Mouse (Mus musculus) stomach, embryonic 16.5 days (tissue): ENCODE measurements around the gene Megf8. TPM values are rescaled to one million over a fixed set of nuclear protein-coding genes. Genes with fewer than 3 reads are reported as not detected.

ENCODE experiments used
- ATAC-seq: fragments of 200-750 bp; cut with Nextera tagmentation; 2 replicates; pipeline ENCODE4 v1.8.0; 2017; ENCODE audit warnings: moderate number of reproducible peaks, moderate TSS enrichment; ENCODE audit not compliant: insufficient read depth, low FRiP score
- H3K27ac ChIP-seq: fragments of 300-500 bp; sonication (generic); 2 replicates; pipeline ENCODE4 v1.5.1; 2014; ENCODE audit warnings: low read length
- H3K27me3 ChIP-seq: fragments of 300-500 bp; sonication (generic); 2 replicates; pipeline ENCODE4 v1.6.1; 2014; ENCODE audit warnings: low read length, control low read depth, mixed read lengths; ENCODE audit not compliant: control insufficient read depth, insufficient read depth
- H3K36me3 ChIP-seq: fragments of 300-500 bp; sonication (generic); 2 replicates; pipeline ENCODE4 v1.6.1; 2014; ENCODE audit warnings: low read length; ENCODE audit not compliant: control insufficient read depth, insufficient read depth
- H3K4me1 ChIP-seq: fragments of 300-500 bp; sonication (generic); 2 replicates; pipeline ENCODE4 v1.6.1; 2014; ENCODE audit warnings: low read length, control low read depth, mixed read lengths; ENCODE audit not compliant: control insufficient read depth, insufficient read depth
- H3K4me2 ChIP-seq: fragments of 300-500 bp; sonication (generic); 2 replicates; pipeline ENCODE4 v1.6.1; 2014; ENCODE audit warnings: low read depth, low read length, mixed read lengths
- H3K4me3 ChIP-seq: fragments of 300-500 bp; sonication (generic); replicated peaks from 2 replicates; pipeline ENCODE4 v1.5.1; 2014; ENCODE audit warnings: mild to moderate bottlenecking, low read length
- H3K9ac ChIP-seq: fragments of 300-500 bp; sonication (generic); 2 replicates; pipeline ENCODE4 v1.6.1; 2014; ENCODE audit warnings: low read length
- H3K9me3 ChIP-seq: fragments of 300-500 bp; sonication (generic); replicated peaks from 2 replicates; pipeline ENCODE4 v1.6.1; 2016; ENCODE audit warnings: low read length, control low read depth; ENCODE audit not compliant: control insufficient read depth
- WGBS: fragments of 180-500 bp; shearing (Covaris S2); extraction: QIAGEN DNeasy Blood & Tissue Kit; methylation state at CpG from one replicate; pipeline ENCODE4 v1.1.7; 2014; 5-methylcytosine and 5-hydroxymethylcytosine counted together
- polyA plus RNA-seq: library from polyadenylated mRNA; unstranded; fragments of >200 nt; fragmentation: Nextera tagmentation; extraction: Ambion mirVana; gene quantifications from 2 replicates; pipeline ENCODE4 v1.2.1, GENCODE M21; 2015

The Megf8 gene
- 9.5 and 10.7 TPM in 2 replicates for polyA plus RNA-seq

DNA sequence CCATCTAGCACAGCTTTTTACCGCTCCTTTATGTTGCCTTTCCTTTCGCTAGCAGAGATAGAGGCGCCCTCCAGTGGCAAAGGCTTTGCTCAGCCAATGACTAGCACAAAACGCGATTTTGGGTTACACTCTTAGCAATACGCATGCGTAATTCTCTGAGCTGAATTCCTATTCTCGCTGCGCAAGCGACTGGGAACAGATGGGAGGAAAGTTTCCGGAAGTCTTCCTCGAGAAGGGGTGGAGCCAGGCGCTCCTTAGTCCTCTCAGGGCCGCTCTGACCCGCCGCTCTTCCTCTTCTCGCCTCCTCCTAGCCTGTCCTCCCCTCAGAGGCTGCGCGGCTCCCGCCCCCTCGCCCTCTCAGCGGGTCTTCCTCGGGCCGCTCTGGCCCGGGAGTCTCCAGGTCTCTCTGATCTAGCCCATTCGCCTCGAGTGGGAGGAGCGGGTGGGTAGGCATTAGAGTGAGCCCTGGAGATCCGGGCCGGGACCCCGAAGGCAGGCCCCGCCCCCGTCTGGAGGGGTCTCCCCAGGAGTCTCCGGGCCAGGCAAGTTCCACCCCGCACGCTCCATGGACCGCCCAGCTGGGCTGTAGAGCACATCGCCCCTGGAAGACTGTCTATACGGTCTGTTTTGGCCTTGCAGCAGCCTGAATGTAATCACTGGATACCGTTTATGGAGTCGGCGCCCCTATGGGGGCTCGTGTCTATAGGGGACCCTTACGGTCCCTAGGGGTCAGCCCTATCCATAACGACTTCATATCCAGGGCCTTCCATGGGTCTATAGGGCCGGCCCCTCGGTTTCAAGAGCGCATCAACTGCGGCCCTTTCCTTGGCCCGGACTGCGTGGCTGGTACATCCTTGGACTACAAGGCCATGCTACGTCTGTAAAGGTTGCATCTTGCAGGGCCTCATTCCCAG, at the start of gene Megf8:
Gene Megf8 (plus strand): TSS at position 633 of the 914 bp plus-strand sequence.
- Histone ChIP-seq H3K4me3 (peak within 1 kb of the TSS; percentile 72), H3K4me1 (peaks cover 15% of the 10 kb centered on the region), H3K36me3 (no peaks in the 10 kb centered on the region), H3K4me2 (peak within 1 kb of the TSS; percentile 98), H3K27ac (peak within 1 kb of the TSS; percentile 91), H3K9me3 (no peaks in the 10 kb centered on the region), H3K27me3 (peaks cover 30% of the 10 kb centered on the region), H3K9ac (peak within 1 kb of the TSS; percentile 87)
- ATAC-seq = peak; percentile 98
- WGBS = 1% methylated on average over 52 of the region's 52 CpGs

DNA sequence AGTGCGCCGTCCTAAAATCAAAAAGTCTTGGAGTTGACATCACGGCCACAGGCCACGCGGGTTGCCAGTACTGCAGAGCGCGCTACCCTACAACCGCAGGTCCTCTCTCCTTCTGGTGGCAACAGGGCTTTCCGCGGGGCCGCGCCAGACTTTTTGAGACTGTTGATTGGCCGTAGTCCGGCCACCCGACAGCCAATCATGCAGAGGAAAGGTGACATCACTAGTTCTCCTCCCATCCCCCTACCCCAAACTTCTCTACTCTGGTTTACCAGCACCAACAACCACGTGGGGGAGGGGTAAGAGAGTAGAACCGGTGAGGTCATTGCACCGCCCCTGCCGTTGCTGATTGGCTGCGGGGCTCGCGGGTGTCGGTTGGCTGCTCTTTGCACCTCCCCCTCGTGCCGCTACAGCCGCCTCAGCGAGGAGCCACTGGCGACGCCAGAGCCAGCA, 49.6 kb upstream of the Megf8 start, which contains the start of gene Cic:
Gene Cic (plus strand): TSS at position 404 of the 450 bp plus-strand sequence.
- peaks cover 17% of the 10 kb centered on the region for H3K4me1 ChIP-seq
- H3K9me3 ChIP-seq = no peaks in the 10 kb centered on the region
- WGBS = 0% methylated on average over 29 of the region's 29 CpGs
- H3K27ac ChIP-seq = peak within 1 kb of the TSS; percentile 95
- ATAC-seq = peak; percentile 88
- H3K27me3 ChIP-seq = no peaks in the 10 kb centered on the region
- H3K4me2 ChIP-seq = peak within 1 kb of the TSS; percentile 83
- H3K4me3 ChIP-seq = peak within 1 kb of the TSS; percentile 89
- H3K36me3 ChIP-seq = peaks cover 13% of the 10 kb centered on the region; the same call in 1 of the 2 replicates
- peak within 1 kb of the TSS; percentile 95 for H3K9ac ChIP-seq

DNA sequence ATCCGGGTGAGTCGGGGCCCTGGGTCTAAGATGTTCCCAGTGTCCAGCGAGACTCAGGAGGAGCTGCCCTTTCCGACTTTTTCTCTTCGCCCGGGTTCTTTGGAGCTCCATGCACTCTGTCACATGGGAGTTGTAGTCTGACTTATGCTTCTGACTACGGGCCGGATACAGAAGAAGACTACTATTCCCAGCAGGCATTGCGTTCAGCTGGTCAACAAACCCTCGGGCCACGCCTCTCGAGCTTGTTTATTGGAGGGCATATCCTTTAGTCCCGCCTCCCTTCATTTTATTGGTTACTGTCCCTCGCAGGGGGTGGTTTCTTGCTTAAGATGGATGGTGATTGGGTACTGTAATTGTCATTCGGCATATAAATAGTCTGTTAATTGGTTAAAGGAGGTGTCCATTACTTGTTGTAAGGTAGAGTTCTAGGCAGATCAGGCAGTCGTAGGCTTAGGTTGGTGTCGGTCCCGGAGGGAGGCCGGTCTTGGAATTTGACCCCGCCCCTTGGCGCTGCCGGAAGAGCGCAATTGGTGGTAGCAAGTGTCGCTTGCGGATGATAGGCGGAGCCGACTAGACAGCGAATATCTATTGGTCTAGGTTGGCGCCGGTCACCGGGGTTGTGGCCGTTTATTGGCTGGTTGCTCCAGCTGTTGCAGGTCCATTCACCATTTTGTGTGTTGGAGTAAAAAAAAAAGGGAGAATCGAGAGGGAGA, 49.1 kb upstream of the Megf8 start:
- H3K27me3 ChIP-seq = no peaks in the 10 kb centered on the region
- H3K4me1 ChIP-seq = peaks cover 17% of the 10 kb centered on the region
- H3K36me3 ChIP-seq = peaks cover 14% of the 10 kb centered on the region; the same call in 1 of the 2 replicates
- under 1% methylated on average over 33 of the region's 33 CpGs for WGBS
- H3K4me3 ChIP-seq = peak overlapping the region; percentile 89
- peak; percentile 94 for ATAC-seq
- peak overlapping the region; percentile 95 for H3K27ac ChIP-seq
- H3K4me2 ChIP-seq = peak overlapping the region; percentile 83
- H3K9me3 ChIP-seq = no peaks in the 10 kb centered on the region
- peak overlapping the region; percentile 95 for H3K9ac ChIP-seq

DNA sequence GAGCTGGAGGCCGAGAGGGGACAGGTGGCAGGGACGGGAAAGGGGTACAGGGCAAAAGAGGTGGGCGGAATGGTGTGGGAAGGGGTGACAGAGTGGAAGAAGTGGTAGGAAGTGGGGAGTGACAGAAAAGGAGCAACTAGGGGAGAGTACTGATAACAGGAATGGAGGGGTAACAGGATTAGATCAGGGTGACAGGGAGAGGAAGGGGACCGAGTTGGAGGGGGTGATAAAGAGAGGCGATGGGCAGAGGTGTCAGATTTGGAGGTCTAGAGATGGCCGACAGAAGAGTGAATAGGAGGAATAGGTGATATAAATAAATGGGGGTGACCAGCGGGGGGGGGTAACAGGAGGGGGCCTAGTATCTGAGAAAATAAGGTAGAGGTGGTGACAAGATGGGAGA, 48.4 kb upstream of the Megf8 start:
- H3K4me2 ChIP-seq = peak overlapping the region; percentile 83
- ATAC-seq = no peak
- 1% methylated on average over 7 of the region's 7 CpGs for WGBS

DNA sequence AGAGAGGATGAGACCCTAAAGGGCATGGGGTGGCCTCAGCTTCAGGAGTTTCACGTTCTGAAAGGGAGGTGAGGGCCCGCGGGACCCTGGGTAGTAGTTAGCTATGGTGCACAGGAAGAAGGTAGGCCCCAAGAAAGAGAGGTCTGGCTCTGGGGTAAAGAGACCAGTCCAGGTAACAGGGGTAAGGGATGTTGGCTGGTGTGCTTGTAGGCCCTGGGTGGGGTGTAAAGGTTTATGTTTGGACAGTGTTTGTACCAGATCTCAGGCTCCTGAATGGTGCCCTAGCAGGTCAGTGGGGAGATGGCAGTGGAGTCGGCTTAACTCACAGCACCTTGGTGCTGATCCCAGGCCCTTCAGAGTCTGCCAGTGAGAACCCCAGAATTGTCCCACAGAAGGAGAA, 47.9 kb upstream of the Megf8 start:
- 38% methylated on average over 4 of the region's 4 CpGs for WGBS
- Histone ChIP-seq H3K4me2 (peak overlapping the region; percentile 83), H3K9ac (peak overlapping the region; percentile 95), H3K9me3 (no peaks in the 10 kb centered on the region), H3K27me3 (no peaks in the 10 kb centered on the region), H3K27ac (peak overlapping the region; percentile 90), H3K36me3 (peaks cover 14% of the 10 kb centered on the region; the same call in 1 of the 2 replicates), H3K4me3 (peak overlapping the region; percentile 89), H3K4me1 (peaks cover 25% of the 10 kb centered on the region)
- no peak for ATAC-seq

More for the DNA sequence above, 48.4 kb upstream of the Megf8 start:
- H3K4me3 ChIP-seq = peak overlapping the region; percentile 89
- peaks cover 21% of the 10 kb centered on the region for H3K4me1 ChIP-seq
- peaks cover 14% of the 10 kb centered on the region; the same call in 1 of the 2 replicates for H3K36me3 ChIP-seq
- no peaks in the 10 kb centered on the region for H3K27me3 ChIP-seq
- peak overlapping the region; percentile 95 for H3K9ac ChIP-seq
- no peaks in the 10 kb centered on the region for H3K9me3 ChIP-seq
- peak overlapping the region; percentile 90 for H3K27ac ChIP-seq

DNA sequence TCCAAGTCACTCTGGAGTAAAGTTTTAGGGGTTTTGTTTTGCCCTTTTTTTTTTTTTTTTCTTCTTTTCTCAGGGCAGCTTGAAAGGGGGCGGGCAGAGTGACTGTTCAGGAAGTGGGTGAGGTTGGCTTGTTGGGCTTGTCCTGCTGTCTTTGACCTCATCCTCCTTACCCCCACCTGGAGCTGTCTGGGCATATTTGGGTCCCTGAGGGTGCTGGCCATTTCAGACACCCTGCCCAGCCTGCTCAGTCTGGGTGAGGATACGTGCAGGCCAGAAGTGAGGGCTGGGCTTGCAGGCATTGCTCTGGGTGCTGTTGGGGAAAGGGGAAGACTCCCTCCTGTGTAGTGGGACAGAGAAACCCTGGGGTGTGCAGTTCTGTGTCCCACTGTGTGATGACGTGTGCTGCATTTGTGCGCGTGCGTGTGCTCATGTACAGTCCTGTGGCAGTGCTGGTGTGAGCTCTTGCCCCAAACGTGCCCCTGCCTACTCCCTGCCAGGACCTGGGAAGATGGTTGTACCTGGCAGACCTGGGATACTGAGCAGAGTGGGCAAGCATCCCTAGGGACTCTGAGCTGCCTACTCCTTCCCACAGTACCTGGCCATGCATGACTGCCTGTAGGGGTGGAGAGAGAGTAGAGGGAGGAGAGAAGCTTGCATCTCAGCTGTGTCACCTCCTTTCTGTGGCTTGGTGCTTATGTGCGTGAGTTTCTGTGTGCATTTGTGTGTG, 47.3 kb upstream of the Megf8 start:
- Histone ChIP-seq H3K36me3 (peaks cover 14% of the 10 kb centered on the region; the same call in 1 of the 2 replicates), H3K9ac (peak overlapping the region; percentile 95), H3K4me1 (peaks cover 30% of the 10 kb centered on the region), H3K27ac (peak overlapping the region; percentile 90), H3K4me3 (peak overlapping the region; percentile 89), H3K9me3 (no peaks in the 10 kb centered on the region), H3K27me3 (no peaks in the 10 kb centered on the region), H3K4me2 (peak overlapping the region; percentile 83)
- no peak for ATAC-seq
- 80% methylated on average over 8 of the region's 8 CpGs for WGBS

DNA sequence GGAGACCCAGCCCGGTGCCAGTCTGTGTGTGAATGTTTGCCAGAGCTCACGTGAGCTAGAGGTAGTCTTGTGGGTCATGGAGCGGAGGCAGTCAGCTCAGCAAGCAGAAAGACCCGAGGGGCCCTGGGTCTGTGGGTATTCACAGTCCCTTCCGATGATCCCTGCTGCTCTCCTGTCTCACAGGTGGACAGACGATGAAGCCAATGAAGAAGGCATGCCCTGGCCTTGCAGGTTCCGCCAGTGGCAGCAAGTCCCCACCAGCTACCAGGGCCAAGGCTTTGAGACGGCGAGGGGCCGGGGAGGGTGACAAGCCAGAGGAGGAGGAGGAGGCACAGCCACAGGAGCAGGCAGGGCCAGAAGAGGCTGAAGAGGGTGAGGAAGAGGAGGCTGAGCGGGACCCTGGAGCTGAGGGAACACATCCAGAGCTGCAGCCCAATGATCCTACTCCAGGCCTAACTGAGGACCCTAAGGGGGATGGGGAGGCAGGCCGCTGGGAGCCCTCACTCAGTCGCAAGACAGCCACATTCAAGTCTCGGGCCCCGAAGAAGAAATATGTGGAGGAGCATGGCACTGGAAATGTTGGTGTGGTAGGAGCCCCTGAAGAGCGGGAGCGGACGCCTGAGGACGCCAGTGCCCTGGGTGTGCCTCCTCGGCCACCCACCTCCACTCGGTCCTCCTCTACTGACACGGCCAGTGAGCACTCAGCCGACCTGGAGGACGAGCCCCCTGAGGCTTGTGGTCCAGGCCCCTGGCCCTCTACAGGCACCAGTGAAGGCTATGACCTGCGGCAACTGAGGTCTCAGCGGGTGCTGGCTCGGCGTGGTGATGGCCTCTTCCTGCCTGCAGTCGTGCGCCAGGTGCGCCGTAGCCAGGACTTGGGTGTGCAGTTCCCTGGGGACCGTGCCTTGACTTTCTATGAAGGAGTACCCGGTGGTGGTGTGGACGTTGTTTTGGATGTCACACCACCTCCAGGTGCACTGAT, 46.0 kb upstream of the Megf8 start:
- H3K4me1 ChIP-seq = peaks cover 41% of the 10 kb centered on the region
- ATAC-seq = no peak
- H3K4me3 ChIP-seq = no peak overlapping the region
- H3K27ac ChIP-seq = peak overlapping the region; percentile 46; the same call in 1 of the 2 replicates
- 88% methylated on average over 35 of the region's 35 CpGs for WGBS
- H3K9me3 ChIP-seq = no peaks in the 10 kb centered on the region
- no peaks in the 10 kb centered on the region for H3K27me3 ChIP-seq
- H3K9ac ChIP-seq = no peak overlapping the region
- H3K4me2 ChIP-seq = peak overlapping the region; percentile 83; the same call in 1 of the 2 replicates
- H3K36me3 ChIP-seq = peaks cover 14% of the 10 kb centered on the region; the same call in 1 of the 2 replicates
